Mouse (Mus musculus): ENCODE measurements around the gene Arl4c.

- TF ChIP-seq EP300 (optimal IDR thresholded peaks at IDR 0.05) (no peak), CTCF (IDR thresholded peaks at IDR 0.05; ENCODE audit: low read depth) (no peak)
These were observed 32.9 kb downstream of the Arl4c start for GRCm38 (mm10) chr1:88668846-88669810.
